Mouse (Mus musculus): ENCODE data around the gene Slc7a5. TPM values are rescaled to one million over a fixed set of nuclear protein-coding genes. Genes with fewer than 3 reads are reported as not detected.

Gene Slc7a5
- polyA plus RNA-seq, 1 experiment from 2014 or later = 28.1 TPM

GRCm38 (mm10) chr8:121904999-121905398 is 2.5 kb downstream of the Slc7a5 start:
- Histone ChIP-seq H3K4me3 (peak overlapping the region; percentile 79; the same call in 1 of the 2 replicates), H3K9me3 (replicated peaks) (no peaks in the 10 kb centered on the region), H3K4me1 (peaks cover 44% of the 10 kb centered on the region), H3K27ac (no peak overlapping the region), H3K27me3 (peaks cover 8% of the 10 kb centered on the region; the same call in 1 of the 2 replicates), H3K36me3 (ENCODE audit: poor library complexity, severe bottlenecking) (no peaks in the 10 kb centered on the region), H3K9ac (peak overlapping the region; percentile 80; the same call in 1 of the 2 replicates), H3K4me2 (peak overlapping the region; percentile 95)
- ATAC-seq = no peak
- 86% methylated on average over 9 of the region's 9 CpGs for WGBS

- Histone ChIP-seq H3K27me3 (peaks cover 4% of the 10 kb centered on the region; the same call in 1 of the 2 replicates), H3K4me3 (no peak overlapping the region), H3K4me2 (peak overlapping the region; percentile 4; the same call in 1 of the 2 replicates), H3K27ac (no peak overlapping the region), H3K36me3 (ENCODE audit: poor library complexity, severe bottlenecking) (no peaks in the 10 kb centered on the region), H3K9me3 (replicated peaks) (no peaks in the 10 kb centered on the region), H3K4me1 (peaks cover 53% of the 10 kb centered on the region), H3K9ac (0 out of 2 replicates have a peak overlapping the region, but pooled peaks have one; percentile 16)
- WGBS = 69% methylated on average over 6 of the region's 6 CpGs
- no peak for ATAC-seq
Observed at GRCm38 (mm10) chr8:121903977-121904376, 3.5 kb downstream of the Slc7a5 start.

- Histone ChIP-seq H3K27me3 (no peaks in the 10 kb centered on the region), H3K4me3 (no peak overlapping the region), H3K9ac (peak overlapping the region; percentile 43), H3K4me2 (peak overlapping the region; percentile 18; the same call in 1 of the 2 replicates), H3K36me3 (ENCODE audit: poor library complexity, severe bottlenecking) (no peaks in the 10 kb centered on the region), H3K4me1 (peaks cover 68% of the 10 kb centered on the region), H3K9me3 (replicated peaks) (no peaks in the 10 kb centered on the region), H3K27ac (no peak overlapping the region; the same call in 1 of the 2 replicates)
- WGBS = 64% methylated on average over 8 of the region's 8 CpGs
- no peak for ATAC-seq
Observed at GRCm38 (mm10) chr8:121901498-121902236, 5.8 kb downstream of the Slc7a5 start.

- WGBS = 57% methylated on average over 18 of the region's 18 CpGs
- no peaks in the 10 kb centered on the region for H3K9me3 ChIP-seq (replicated peaks)
- H3K27me3 ChIP-seq = no peaks in the 10 kb centered on the region
- ATAC-seq = no peak
- no peak overlapping the region for H3K4me3 ChIP-seq
- H3K4me2 ChIP-seq = peak overlapping the region; percentile 7; the same call in 1 of the 2 replicates
- 0 out of 2 replicates have a peak overlapping the region, but pooled peaks have one; percentile 58 for H3K9ac ChIP-seq
- peaks cover 8% of the 10 kb centered on the region; the same call in 1 of the 2 replicates for H3K36me3 ChIP-seq (ENCODE audit: poor library complexity, severe bottlenecking)
- peaks cover 60% of the 10 kb centered on the region for H3K4me1 ChIP-seq
- peak overlapping the region; percentile 97; the same call in 1 of the 2 replicates for H3K27ac ChIP-seq
Observed at GRCm38 (mm10) chr8:121899180-121900044, 8.1 kb downstream of the Slc7a5 start.

GRCm38 (mm10) chr8:121898401-121898931 is 9.0 kb downstream of the Slc7a5 start:
- peak overlapping the region; percentile 49 for H3K4me2 ChIP-seq
- ATAC-seq = peak; percentile 94
- H3K36me3 ChIP-seq (ENCODE audit: poor library complexity, severe bottlenecking) = peaks cover 12% of the 10 kb centered on the region; the same call in 1 of the 2 replicates
- H3K4me3 ChIP-seq = no peak overlapping the region
- 2% methylated on average over 4 of the region's 4 CpGs for WGBS
- H3K27me3 ChIP-seq = no peaks in the 10 kb centered on the region
- H3K9ac ChIP-seq = peak overlapping the region; percentile 58
- H3K9me3 ChIP-seq (replicated peaks) = no peaks in the 10 kb centered on the region
- H3K27ac ChIP-seq = peak overlapping the region; percentile 97
- peaks cover 51% of the 10 kb centered on the region for H3K4me1 ChIP-seq

- Histone ChIP-seq H3K4me2 (peak overlapping the region; percentile 49), H3K27ac (peak overlapping the region; percentile 97), H3K4me1 (peaks cover 51% of the 10 kb centered on the region), H3K4me3 (no peak overlapping the region), H3K9ac (peak overlapping the region; percentile 58), H3K36me3 (ENCODE audit: poor library complexity, severe bottlenecking) (peaks cover 12% of the 10 kb centered on the region), H3K27me3 (no peaks in the 10 kb centered on the region), H3K9me3 (replicated peaks) (no peaks in the 10 kb centered on the region)
- ATAC-seq = peak; percentile 63
- 8% methylated on average over 7 of the region's 7 CpGs for WGBS
Observed at GRCm38 (mm10) chr8:121897871-121898381, 9.6 kb downstream of the Slc7a5 start.

GRCm38 (mm10) chr8:121897205-121897604 is 10.3 kb downstream of the Slc7a5 start:
- no peak overlapping the region for H3K4me2 ChIP-seq
- H3K27me3 ChIP-seq = no peaks in the 10 kb centered on the region
- H3K4me3 ChIP-seq = no peak overlapping the region
- 0 out of 2 replicates have a peak overlapping the region, but pooled peaks have one; percentile 58 for H3K9ac ChIP-seq
- 89% methylated on average over 9 of the region's 9 CpGs for WGBS
- no peak for ATAC-seq
- peaks cover 48% of the 10 kb centered on the region for H3K4me1 ChIP-seq
- H3K27ac ChIP-seq = peak overlapping the region; percentile 97
- H3K36me3 ChIP-seq (ENCODE audit: poor library complexity, severe bottlenecking) = peaks cover 12% of the 10 kb centered on the region
- H3K9me3 ChIP-seq (replicated peaks) = no peaks in the 10 kb centered on the region

GRCm38 (mm10) chr8:121896476-121897145 is 10.9 kb downstream of the Slc7a5 start:
- no peak overlapping the region for H3K9ac ChIP-seq
- H3K9me3 ChIP-seq (replicated peaks) = no peaks in the 10 kb centered on the region
- H3K27me3 ChIP-seq = no peaks in the 10 kb centered on the region
- H3K4me1 ChIP-seq = peaks cover 42% of the 10 kb centered on the region
- H3K27ac ChIP-seq = peak overlapping the region; percentile 97; the same call in 1 of the 2 replicates
- H3K4me3 ChIP-seq = no peak overlapping the region
- H3K4me2 ChIP-seq = no peak overlapping the region
- WGBS = 42% methylated on average over 12 of the region's 12 CpGs
- peaks cover 12% of the 10 kb centered on the region for H3K36me3 ChIP-seq (ENCODE audit: poor library complexity, severe bottlenecking)
- ATAC-seq = no peak

GRCm38 (mm10) chr8:121895910-121896309 is 11.6 kb downstream of the Slc7a5 start:
- no peak for ATAC-seq
- peaks cover 12% of the 10 kb centered on the region for H3K36me3 ChIP-seq (ENCODE audit: poor library complexity, severe bottlenecking)
- no peak overlapping the region for H3K4me3 ChIP-seq
- peaks cover 41% of the 10 kb centered on the region for H3K4me1 ChIP-seq
- H3K27ac ChIP-seq = no peak overlapping the region
- no peak overlapping the region for H3K4me2 ChIP-seq
- H3K9me3 ChIP-seq (replicated peaks) = no peaks in the 10 kb centered on the region
- 74% methylated on average over 7 of the region's 7 CpGs for WGBS
- no peaks in the 10 kb centered on the region for H3K27me3 ChIP-seq
- no peak overlapping the region for H3K9ac ChIP-seq

- Histone ChIP-seq H3K9me3 (replicated peaks) (no peaks in the 10 kb centered on the region), H3K27me3 (no peaks in the 10 kb centered on the region), H3K4me3 (no peak overlapping the region), H3K4me1 (peaks cover 21% of the 10 kb centered on the region), H3K27ac (no peak overlapping the region), H3K4me2 (no peak overlapping the region), H3K9ac (no peak overlapping the region), H3K36me3 (ENCODE audit: poor library complexity, severe bottlenecking) (peaks cover 21% of the 10 kb centered on the region)
- no peak for ATAC-seq
- WGBS = 78% methylated on average over 5 of the region's 5 CpGs
Observed at GRCm38 (mm10) chr8:121892875-121893274, 14.6 kb downstream of the Slc7a5 start.

Measured in forebrain, embryonic 13.5 days (tissue).